Mouse (Mus musculus): ENCODE measurements around the gene Lag3. TPM values are rescaled to one million over a fixed set of nuclear protein-coding genes. Genes with fewer than 3 reads are reported as not detected.

Lag3 gene
- total and polyA plus RNA-seq, 3 experiments: 0.52 to 2.0 (median 1.2) TPM

DNA sequence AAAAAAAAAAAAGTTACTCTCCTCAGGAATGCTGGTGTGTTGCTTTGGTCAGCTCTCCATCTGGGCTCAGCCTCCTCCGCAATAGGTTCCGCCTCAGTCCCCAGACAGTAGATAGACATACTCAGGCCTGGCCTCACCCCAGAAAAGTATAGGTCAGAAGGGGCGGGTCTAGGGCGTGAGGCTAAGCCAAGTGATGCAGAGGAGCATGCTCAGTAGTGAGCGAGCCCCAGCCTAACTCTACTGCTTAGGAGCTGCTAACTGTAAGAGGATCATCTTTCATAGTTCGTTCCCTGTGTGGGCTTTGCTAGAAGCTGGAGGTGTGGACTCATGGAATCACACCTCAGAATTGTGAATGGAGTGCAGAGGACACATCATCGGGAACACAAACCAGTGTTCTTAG lies 27.0 kb upstream of the Lag3 start:
- H3K4me2 ChIP-seq (ENCODE audit: insufficient read depth, low read depth, poor library complexity, severe bottlenecking): no peak overlapping the region
- no peaks in the 10 kb centered on the region for H3K27me3 ChIP-seq (replicated peaks)
- no peak overlapping the region for H3K4me3 ChIP-seq (replicated peaks in 1 of 3; ENCODE audit: low read depth in 2 of 3, low read length in 2 of 3, poor library complexity in 1 of 3)
- no peak for DNase-seq (ENCODE audit: extremely low read depth)
- H3K36me3 ChIP-seq (replicated peaks in 1 of 2; ENCODE audit: control insufficient read depth in 1 of 2, insufficient read depth in 1 of 2, low read length in 1 of 2): peaks cover 37 to 61% of the 10 kb centered on the region in 2 experiments
- H3K4me1 ChIP-seq (ENCODE audit: control insufficient read depth in 1 of 2, insufficient read depth in 2 of 2): no peaks in the 10 kb centered on the region
- no peak for TF ChIP-seq RAD21 (IDR thresholded peaks at IDR 0.05; ENCODE audit: low read depth, low read length)
- TF ChIP-seq RCOR1 (conservative IDR thresholded peaks at IDR 0.05; ENCODE audit: low read depth, low read length): no peak
- no peak for TF ChIP-seq POLR2A (IDR thresholded peaks at IDR 0.05; ENCODE audit: low read depth, low read length)
- TF ChIP-seq CHD1 (IDR thresholded peaks at IDR 0.05; ENCODE audit: low read depth, low read length): no peak
- no peak for TF ChIP-seq SIN3A (IDR thresholded peaks at IDR 0.05; ENCODE audit: low read length)
- TF ChIP-seq KAT2A (IDR thresholded peaks at IDR 0.05; ENCODE audit: insufficient replicate concordance, low read length): no peak
- TF ChIP-seq BHLHE40 (IDR thresholded peaks at IDR 0.05; ENCODE audit: low read depth, low read length): no peak
- TF ChIP-seq POLR2AphosphoS2 (IDR thresholded peaks at IDR 0.05; ENCODE audit: low read depth, low read length): no peak
- no peak for TF ChIP-seq HCFC1 (IDR thresholded peaks at IDR 0.05; ENCODE audit: low read depth, low read length)
- TF ChIP-seq IRF4 (IDR thresholded peaks at IDR 0.05; ENCODE audit: low read depth, low read length): no peak
- no peak for TF ChIP-seq TBP (conservative IDR thresholded peaks at IDR 0.05; ENCODE audit: low read depth, low read length)
- TF ChIP-seq SMC3 (IDR thresholded peaks at IDR 0.05; ENCODE audit: low read depth, low read length): no peak
- TF ChIP-seq CTCF (conservative IDR thresholded peaks at IDR 0.05 in 1 of 2, IDR thresholded peaks at IDR 0.05 in 1 of 2; ENCODE audit: low read depth in 2 of 2, low read length in 2 of 2): no peak
- H3K79me2 ChIP-seq (replicated peaks; ENCODE audit: control insufficient read depth, extremely low read depth, insufficient read depth, poor library complexity, severe bottlenecking): 0 out of 2 replicates have a peak, but pooled peaks cover 2% of the 10 kb centered on the region
- H3K27ac ChIP-seq (ENCODE audit: insufficient read depth, low read depth): no peak overlapping the region
- in situ Hi-C loops (cut with MboI; ENCODE audit: low pct_ligation_motif_present, low pct_unique_long_range_greater_than_20kb, low sequenced_read_pairs): loop anchor here (10.0 kb wide), 1 partner anchor 94 kb away; the partner anchor contains the start of gene Gnb3
- no peaks in the 10 kb centered on the region for H3K9me3 ChIP-seq (replicated peaks; ENCODE audit: low read length)
- dilution Hi-C loops (cut with MboI; ENCODE audit: extremely low pct_ligation_motif_present, extremely low pct_unique_long_range_greater_than_20kb, low sequenced_read_pairs): no loop called here
- no peak overlapping the region for H3K9ac ChIP-seq (ENCODE audit: insufficient read depth, low read depth)

GRCm38 (mm10) chr6:124937493-124937892 lies 26.0 kb upstream of the Lag3 start:
- peaks cover 41 to 68% of the 10 kb centered on the region in 2 experiments for H3K36me3 ChIP-seq (replicated peaks in 1 of 2; ENCODE audit: control insufficient read depth in 1 of 2, insufficient read depth in 1 of 2, low read length in 1 of 2)
- H3K9ac ChIP-seq (ENCODE audit: insufficient read depth, low read depth): no peak overlapping the region
- H3K27me3 ChIP-seq (replicated peaks): no peaks in the 10 kb centered on the region
- H3K4me3 ChIP-seq (replicated peaks in 1 of 3; ENCODE audit: low read depth in 2 of 3, low read length in 2 of 3, poor library complexity in 1 of 3): no peak overlapping the region
- peaks cover 2% of the 10 kb centered on the region for H3K9me3 ChIP-seq (replicated peaks; ENCODE audit: low read length)
- in situ Hi-C loops (cut with MboI; ENCODE audit: low pct_ligation_motif_present, low pct_unique_long_range_greater_than_20kb, low sequenced_read_pairs): loop anchor here (10.0 kb wide), 1 partner anchor 93 kb away; the partner anchor contains the start of gene Gnb3
- no peak overlapping the region for H3K4me2 ChIP-seq (ENCODE audit: insufficient read depth, low read depth, poor library complexity, severe bottlenecking)
- no peak for DNase-seq (ENCODE audit: extremely low read depth)
- H3K27ac ChIP-seq (ENCODE audit: insufficient read depth, low read depth): no peak overlapping the region
- TF ChIP-seq USF2 (conservative IDR thresholded peaks at IDR 0.05; ENCODE audit: low read depth, low read length) (no peak), POLR2AphosphoS2 (IDR thresholded peaks at IDR 0.05; ENCODE audit: low read depth, low read length) (no peak), JUND (conservative IDR thresholded peaks at IDR 0.05; ENCODE audit: low read depth, low read length) (no peak), ZKSCAN1 (IDR thresholded peaks at IDR 0.05; ENCODE audit: borderline replicate concordance, low read depth, low read length) (no peak), POLR2A (IDR thresholded peaks at IDR 0.05; ENCODE audit: low read depth, low read length) (no peak), ZC3H11A (IDR thresholded peaks at IDR 0.05; ENCODE audit: low read depth, low read length) (no peak), ZNF384 (IDR thresholded peaks at IDR 0.05; ENCODE audit: low read depth, low read length) (no peak), NRF1 (IDR thresholded peaks at IDR 0.05; ENCODE audit: low read depth, low read length) (no peak), MXI1 (IDR thresholded peaks at IDR 0.05; ENCODE audit: low read depth, low read length) (no peak), MAFK (IDR thresholded peaks at IDR 0.05; ENCODE audit: insufficient replicate concordance, low read length) (no peak), RCOR1 (conservative IDR thresholded peaks at IDR 0.05; ENCODE audit: low read depth, low read length) (no peak), IRF4 (IDR thresholded peaks at IDR 0.05; ENCODE audit: low read depth, low read length) (no peak), KAT2A (IDR thresholded peaks at IDR 0.05; ENCODE audit: insufficient replicate concordance, low read length) (no peak), SMC3 (IDR thresholded peaks at IDR 0.05; ENCODE audit: low read depth, low read length) (no peak), NELFE (IDR thresholded peaks at IDR 0.05; ENCODE audit: low read depth, low read length) (no peak), EP300 (IDR thresholded peaks at IDR 0.05; ENCODE audit: low read length) (no peak), CHD2 (IDR thresholded peaks at IDR 0.05; ENCODE audit: low read length) (no peak)
- H3K79me2 ChIP-seq (replicated peaks; ENCODE audit: control insufficient read depth, extremely low read depth, insufficient read depth, poor library complexity, severe bottlenecking): peaks cover 6% of the 10 kb centered on the region
- dilution Hi-C loops (cut with MboI; ENCODE audit: extremely low pct_ligation_motif_present, extremely low pct_unique_long_range_greater_than_20kb, low sequenced_read_pairs): no loop called here
- H3K4me1 ChIP-seq (ENCODE audit: control insufficient read depth in 1 of 2, insufficient read depth in 2 of 2): peaks cover 1 to 5% of the 10 kb centered on the region in 2 experiments
